In genomic region chr7:28697277-28697676, GRCm38 (mm10) we compare ENCODE assay signal across 22 mouse cellular contexts. TPM values are rescaled to one million over a fixed set of nuclear protein-coding genes. Genes with fewer than 3 reads are reported as not detected.
"Had no signal": no experiment of that assay in that cellular context is flagged by ENCODE, and none has a peak within 500 bp of the region (broad histone marks: within the 10 kb centered on the region; RNA-seq: fewer than 3 reads in every experiment).

No protein-coding gene starts in this region.

- H3K27ac ChIP-seq: neural tube, embryonic 12.5 days; neural tube, embryonic 13.5 days; neural tube, embryonic 15.5 days; stomach, embryonic 15.5 days had no signal

- H3K9me3 ChIP-seq: neural tube, embryonic 12.5 days; neural tube, embryonic 15.5 days; stomach, embryonic 15.5 days had no signal

- H3K4me2 ChIP-seq: neural tube, embryonic 12.5 days; neural tube, embryonic 13.5 days; neural tube, embryonic 15.5 days; stomach, embryonic 15.5 days had no signal

- H3K9ac ChIP-seq: neural tube, embryonic 12.5 days; neural tube, embryonic 13.5 days; neural tube, embryonic 15.5 days; stomach, embryonic 15.5 days had no signal

- H3K4me3 ChIP-seq: neural tube, embryonic 12.5 days; neural tube, embryonic 13.5 days; neural tube, embryonic 15.5 days; stomach, embryonic 15.5 days had no signal

- H3K27me3 ChIP-seq: neural tube, embryonic 15.5 days had no signal

- DNase-seq: retina, postnatal 1 day; right cerebral cortex, adult 18-20 months; right cerebral cortex, postnatal 14 days; right cerebral cortex, postnatal 25 days; right cerebral cortex, postnatal 4 days; spleen, adult 18-20 months; thymus, adult 18-20 months; thymus, adult 2 months; thymus, postnatal 14 days; thymus, postnatal 25 days; thymus, postnatal 36 days; thymus, postnatal 4 days had no signal

- H3K36me3 ChIP-seq: neural tube, embryonic 12.5 days; neural tube, embryonic 13.5 days; stomach, embryonic 15.5 days had no signal

RNA-seq across cellular contexts. Expression of gene Fbxo27, which starts 4.6 kb away (rescaled TPM):
- total RNA-seq: neutrophil, adult 5-6 weeks had no signal

RNA-seq across cellular contexts. Expression of gene Ccer2, which starts 58.7 kb away (rescaled TPM):
- total RNA-seq: neutrophil, adult 5-6 weeks had no signal
- polyA plus RNA-seq: small intestine, adult 2 months; spleen, adult 2 months; stomach, embryonic 14.5 days; stomach, embryonic 15.5 days; stomach, embryonic 16.5 days; urinary bladder, adult 2 months had no signal
